ENCODE assay signal across 27 mouse cellular contexts in the genomic region with DNA sequence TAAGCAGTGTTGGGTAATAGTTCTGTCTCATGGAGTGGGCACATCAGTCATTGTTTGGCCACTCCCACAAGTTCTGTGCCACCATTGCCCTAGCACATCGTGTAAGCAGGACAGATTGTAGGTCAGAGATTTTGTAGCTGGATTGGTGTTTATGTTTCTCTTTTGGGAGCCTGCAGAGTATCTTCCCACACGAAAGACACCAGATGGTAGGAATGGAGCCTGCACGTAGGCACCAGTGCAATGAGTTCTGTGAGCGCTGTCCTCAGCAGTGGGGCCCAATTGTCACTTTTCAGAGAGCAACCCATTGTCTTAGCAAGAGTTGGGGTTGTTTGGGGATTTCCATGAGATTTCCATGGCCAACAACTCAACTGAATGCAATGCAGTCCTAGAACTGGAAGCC. TPM values are rescaled to one million over a fixed set of nuclear protein-coding genes. Genes with fewer than 3 reads are reported as not detected.
DNase-seq lines count a peak whose midpoint lies in the region; ATAC-seq lines count a peak whose summit lies in the region.
"Had no signal": no experiment of that assay in that cellular context is flagged by ENCODE, and none has a peak within 500 bp of the region (broad histone marks: within the 10 kb centered on the region; RNA-seq: fewer than 3 reads in every experiment).

No protein-coding gene starts in this region.

- ATAC-seq in hindbrain, embryonic 11.5 days (ENCODE audit: low FRiP score) = no peak
- ATAC-seq: activated CD4-positive, CD25-positive, alpha-beta regulatory T cell, adult 4 months; forebrain, embryonic 14.5 days; liver, postnatal 0 days; lung, postnatal 0 days; midbrain, embryonic 16.5 days had no signal

- no peaks in the 10 kb centered on the region for H3K27me3 ChIP-seq in hindbrain, embryonic 11.5 days (ENCODE audit: control insufficient read depth, insufficient read depth, low read length)
- H3K27me3 ChIP-seq: hindbrain, embryonic 15.5 days; neural tube, embryonic 13.5 days; stomach, embryonic 15.5 days had no signal

- peak; percentile 51 to 82 for DNase-seq in layer of hippocampus, adult 18-20 months (ENCODE audit: low spot score in 2 of 2)
- no peak for DNase-seq in layer of hippocampus, postnatal 10 days (ENCODE audit: low spot score in 2 of 2)
- DNase-seq in right cerebral cortex, adult 2 months (ENCODE audit: low spot score in 2 of 2) = peak; percentile 50 to 59
- DNase-seq in right cerebral cortex, postnatal 10 days (ENCODE audit: low spot score in 2 of 2) = no peak
- peak; percentile 70 for DNase-seq in layer of hippocampus, adult 9-11 months
- no peak for DNase-seq in liver
- DNase-seq in hindbrain, embryonic 11.5 days (ENCODE audit: low spot score) = no peak
- DNase-seq: adrenal gland, postnatal 10 days; cerebellum, adult 9-10 months; gastrocnemius, adult 2 months; heart, postnatal 4 days; kidney, adult 2 months; liver, postnatal 0 days; thymus, adult 18-20 months; thymus, postnatal 36 days had no signal

- H3K4me2 ChIP-seq in hindbrain, embryonic 11.5 days (replicated peaks; ENCODE audit: low read depth, low read length) = no peak overlapping the region
- H3K4me2 ChIP-seq: hindbrain, embryonic 15.5 days; liver, embryonic 11.5 days; neural tube, embryonic 13.5 days; stomach, embryonic 15.5 days had no signal

- H3K27ac ChIP-seq in hindbrain, embryonic 11.5 days (ENCODE audit: low read depth, low read length) = no peak overlapping the region
- H3K27ac ChIP-seq: gastrocnemius, adult 2 months; heart, embryonic 10.5 days; hindbrain, embryonic 15.5 days; kidney, postnatal 0 days; midbrain, embryonic 10.5 days; neural tube, embryonic 13.5 days; stomach, embryonic 15.5 days had no signal

- no peaks in the 10 kb centered on the region for H3K4me1 ChIP-seq in hindbrain, embryonic 11.5 days (replicated peaks; ENCODE audit: control insufficient read depth, insufficient read depth, low read length)
- H3K4me1 ChIP-seq: heart, embryonic 10.5 days; hindbrain, embryonic 15.5 days; midbrain, embryonic 10.5 days; neural tube, embryonic 13.5 days; stomach, embryonic 15.5 days had no signal

- WGBS in hindbrain, embryonic 11.5 days = 85% methylated on average over 4 of the region's 4 CpGs

- H3K9me3 ChIP-seq in hindbrain, embryonic 11.5 days (ENCODE audit: control insufficient read depth, low read length) = no peaks in the 10 kb centered on the region
- H3K9me3 ChIP-seq: heart, embryonic 10.5 days; hindbrain, embryonic 15.5 days; midbrain, embryonic 10.5 days; neural tube, embryonic 13.5 days; stomach, embryonic 15.5 days had no signal

- H3K36me3 ChIP-seq in hindbrain, embryonic 11.5 days (ENCODE audit: control insufficient read depth, insufficient read depth, low read length) = 0 out of 2 replicates have a peak, but pooled peaks cover 5% of the 10 kb centered on the region

- H3K4me3 ChIP-seq in hindbrain, embryonic 11.5 days (ENCODE audit: low read depth, low read length) = no peak overlapping the region
- H3K4me3 ChIP-seq: gastrocnemius, adult 2 months; heart, embryonic 10.5 days; hindbrain, embryonic 15.5 days; midbrain, embryonic 10.5 days; myocyte; neural tube, embryonic 13.5 days; stomach, embryonic 15.5 days had no signal

- no peak overlapping the region for H3K9ac ChIP-seq in hindbrain, embryonic 11.5 days (ENCODE audit: low read depth, low read length)
- H3K9ac ChIP-seq: hindbrain, embryonic 15.5 days; liver, postnatal 0 days; neural tube, embryonic 13.5 days; stomach, embryonic 15.5 days had no signal

RNA-seq across cellular contexts. Expression of a gene that starts 10.6 kb away (rescaled TPM):
- 100 to 1,000 TPM in 1 of 2 experiments, 10 to 100 TPM in 1; 97.2 to 101 TPM for total RNA-seq in layer of hippocampus, adult 18-20 months (2021)
- 10 to 100 TPM; 66.6 to 80.9 TPM for total RNA-seq in layer of hippocampus, postnatal 10 days (2021)
- 25.7 and 30.9 TPM in 2 replicates for polyA plus RNA-seq in hindbrain, embryonic 11.5 days (2014; fragmentation: Nextera tagmentation; extraction: Ambion mirVana)

RNA-seq across cellular contexts. Expression of a gene that starts 40.0 kb away (rescaled TPM):
- 10 to 100 TPM; 11.0 to 12.1 TPM for total RNA-seq in layer of hippocampus, adult 18-20 months (2021)
- total RNA-seq in layer of hippocampus, postnatal 10 days (2021) = 1 to 10 TPM; 6.5 to 6.9 TPM
- 29.3 and 32.2 TPM in 2 replicates for polyA plus RNA-seq in hindbrain, embryonic 11.5 days (2014; fragmentation: Nextera tagmentation; extraction: Ambion mirVana)

Comparison
In these comparisons a context has a peak if more than half of its experiments do, and no peak if none do; other contexts are left out.
1. DNase-seq: peak in layer of hippocampus, adult 18-20 months (2 of 2), right cerebral cortex, adult 2 months (2 of 2) and layer of hippocampus, adult 9-11 months (single experiment); none in layer of hippocampus, postnatal 10 days (0 of 2), right cerebral cortex, postnatal 10 days (0 of 2), liver (single experiment) and hindbrain, embryonic 11.5 days (single experiment).